Mouse (Mus musculus) liver, embryonic 14.5 days (tissue): Measurements from ENCODE around the gene Med13l. TPM values are rescaled to one million over a fixed set of nuclear protein-coding genes. Genes with fewer than 3 reads are reported as not detected.

ENCODE experiments used
- ATAC-seq: fragments of 200-750 bp; cut with Nextera tagmentation; 2 replicates; pipeline ENCODE4 v1.8.0; 2017; ENCODE audit warnings: moderate number of reproducible peaks, mild to moderate bottlenecking, moderate library complexity; ENCODE audit not compliant: insufficient read depth
- DNase-seq, 3 experiments: peaks; one replicate each; pipeline ENCODE4 v3.0.0-alpha.2; 2012 to 2013; ENCODE audit warnings: low read depth in 3 of 3, low spot score in 3 of 3
- H3K27ac ChIP-seq: fragments of 300-500 bp; sonication (generic); 2 replicates; pipeline ENCODE4 v1.5.1; 2014; ENCODE audit warnings: moderate library complexity, mild to moderate bottlenecking, control low read depth, inconsistent platforms
- H3K27me3 ChIP-seq: fragments of 300-500 bp; sonication (generic); 2 replicates; pipeline ENCODE4 v1.6.1; 2014; ENCODE audit warnings: mild to moderate bottlenecking, low read length, moderate library complexity; ENCODE audit not compliant: control insufficient read depth, insufficient read depth
- H3K36me3 ChIP-seq: fragments of 300-500 bp; sonication (generic); replicated peaks from 2 replicates; pipeline ENCODE4 v1.6.1; 2014; ENCODE audit warnings: low read depth; ENCODE audit not compliant: control insufficient read depth, insufficient read depth
- H3K4me1 ChIP-seq, 2 experiments: fragments of 200-500 bp in 1 of 2; fragments of 300-500 bp in 1 of 2; sonication (generic) in 1 of 2; replicated peaks; 2 replicates each; pipeline ENCODE4 v1.6.1; 2012 to 2014; ENCODE audit warnings: antibody characterized with exemption in 1 of 2, inconsistent platforms in 1 of 2, low read length in 1 of 2; ENCODE audit not compliant: control insufficient read depth in 2 of 2, insufficient read depth in 2 of 2
- H3K4me2 ChIP-seq: fragments of 300-500 bp; sonication (generic); 2 replicates; pipeline ENCODE4 v1.6.1; 2014; ENCODE audit warnings: low read depth, mild to moderate bottlenecking, control low read depth, moderate library complexity
- H3K4me3 ChIP-seq, 2 experiments: fragments of 200-500 bp in 1 of 2; fragments of 300-500 bp in 1 of 2; sonication (generic) in 1 of 2; 2 replicates each; pipeline ENCODE4 v1.5.1; 2012 to 2014; ENCODE audit warnings: low read depth in 2 of 2, low read length in 2 of 2, mild to moderate bottlenecking in 2 of 2, control low read depth in 1 of 2, inconsistent platforms in 1 of 2, moderate library complexity in 1 of 2; ENCODE audit not compliant: insufficient read depth in 1 of 2
- H3K9ac ChIP-seq: fragments of 300-500 bp; sonication (generic); replicated peaks from 2 replicates; pipeline ENCODE4 v1.6.1; 2014; ENCODE audit warnings: mild to moderate bottlenecking, control low read depth, moderate library complexity
- H3K9me3 ChIP-seq: fragments of 300-500 bp; sonication (generic); 2 replicates; pipeline ENCODE4 v1.6.1; 2016; ENCODE audit warnings: low read length, mixed read lengths; ENCODE audit not compliant: control insufficient read depth
- CTCF ChIP-seq: IDR thresholded peaks from 2 replicates; pipeline ENCODE4 v1.5.1; 2016; ENCODE audit warnings: antibody characterized with exemption, low read depth, control low read depth
- EP300 ChIP-seq: IDR thresholded peaks from 2 replicates; pipeline ENCODE4 v1.6.1; 2016; ENCODE audit warnings: antibody characterized with exemption, low read depth
- WGBS: fragments of 180-500 bp; shearing (Covaris S2); extraction: QIAGEN DNeasy Blood & Tissue Kit; methylation state at CpG from one replicate; pipeline ENCODE4 v1.1.7; 2014; ENCODE audit not compliant: insufficient replicate concordance; 5-methylcytosine and 5-hydroxymethylcytosine counted together
- polyA plus RNA-seq, 2 experiments: library from polyadenylated mRNA; depleted of rRNA in 1 of 2; stranded (reverse) in 1 of 2; unstranded in 1 of 2; fragments of >200 nt; fragmentation: Nextera tagmentation in 1 of 2; extraction: Ambion mirVana in 1 of 2; gene quantifications; 2 replicates each; pipeline versions ENCODE4 v1.2.1 to v1.2.3; 2012 to 2014

Med13l gene
- polyA plus RNA-seq, 2 experiments, result 6.4 to 9.9 TPM

- Histone ChIP-seq H3K27me3 (no peaks in the 10 kb centered on the region), H3K4me3 (no peak overlapping the region), H3K27ac (no peak overlapping the region), H3K9ac (no peak overlapping the region), H3K4me1 (peaks cover 2 to 10% of the 10 kb centered on the region in 2 experiments; a peak in 2 of 4 replicates), H3K4me2 (no peak overlapping the region), H3K36me3 (peaks cover 45% of the 10 kb centered on the region), H3K9me3 (no peaks in the 10 kb centered on the region)
- WGBS, result 66% methylated on average over 3 of the region's 3 CpGs
- no peak for ATAC-seq
- no peak for DNase-seq
- TF ChIP-seq EP300 (no peak), CTCF (no peak)
These were observed 162.0 kb downstream of the Med13l start for GRCm38 (mm10) chr5:118722456-118722855.

GRCm38 (mm10) chr5:118725425-118725824 is 164.9 kb downstream of the Med13l start:
- WGBS, result 82% methylated on average over 6 of the region's 6 CpGs
- no peak for TF ChIP-seq CTCF
- no peak for TF ChIP-seq EP300
- Histone ChIP-seq H3K27ac (no peak overlapping the region), H3K4me3 (no peak overlapping the region), H3K36me3 (peaks cover 75% of the 10 kb centered on the region), H3K4me1 (peaks cover 2 to 10% of the 10 kb centered on the region in 2 experiments; a peak in 2 of 4 replicates), H3K4me2 (peak overlapping the region; percentile 16; the same call in 1 of the 2 replicates), H3K27me3 (no peaks in the 10 kb centered on the region), H3K9ac (no peak overlapping the region), H3K9me3 (no peaks in the 10 kb centered on the region)
- ATAC-seq, result no peak
- no peak for DNase-seq

- Histone ChIP-seq H3K27ac (no peak overlapping the region), H3K36me3 (peaks cover 80% of the 10 kb centered on the region), H3K4me3 (no peak overlapping the region), H3K9me3 (no peaks in the 10 kb centered on the region), H3K4me1 (peaks cover 2 to 10% of the 10 kb centered on the region in 2 experiments; a peak in 2 of 4 replicates), H3K4me2 (no peak overlapping the region), H3K27me3 (no peaks in the 10 kb centered on the region), H3K9ac (no peak overlapping the region)
- ATAC-seq (peak; percentile 86), DNase-seq (peak; percentile 37 to 49 (median 44))
- WGBS, result 42% methylated on average over 10 of the region's 10 CpGs
- TF ChIP-seq CTCF (no peak), EP300 (peak; percentile 66)
These were observed 165.5 kb downstream of the Med13l start for GRCm38 (mm10) chr5:118725886-118726505.

DNA sequence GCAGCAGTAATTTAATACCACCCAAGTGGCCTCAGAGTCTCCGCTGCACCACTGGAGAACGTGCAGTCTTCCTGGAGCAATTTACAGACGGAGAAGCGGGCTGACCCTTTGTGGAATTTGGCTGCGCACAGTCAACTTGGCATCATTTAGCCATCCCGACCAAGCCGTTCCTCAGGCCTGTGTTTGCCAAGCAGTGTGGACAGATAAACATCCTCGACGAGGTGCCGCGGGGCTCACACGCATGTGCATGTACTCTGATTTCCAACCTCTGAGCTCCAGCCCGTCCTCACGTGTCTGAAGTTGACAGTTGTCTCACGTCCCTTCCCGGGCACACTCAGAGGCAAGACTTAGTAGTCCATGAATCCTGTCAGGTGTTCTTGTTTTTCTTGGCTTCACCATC is 166.9 kb downstream of the Med13l start:
- H3K27me3 ChIP-seq, result no peaks in the 10 kb centered on the region
- ATAC-seq (no peak), DNase-seq (no peak)
- H3K4me3 ChIP-seq, result no peak overlapping the region
- H3K4me2 ChIP-seq, result no peak overlapping the region
- no peak overlapping the region for H3K27ac ChIP-seq
- H3K36me3 ChIP-seq, result peaks cover 75% of the 10 kb centered on the region
- 91% methylated on average over 16 of the region's 16 CpGs for WGBS
- no peaks in the 10 kb centered on the region for H3K9me3 ChIP-seq
- H3K4me1 ChIP-seq, result peaks cover 2 to 10% of the 10 kb centered on the region in 2 experiments; a peak in 2 of 4 replicates
- no peak overlapping the region for H3K9ac ChIP-seq
- TF ChIP-seq EP300 (no peak), CTCF (no peak)

DNA sequence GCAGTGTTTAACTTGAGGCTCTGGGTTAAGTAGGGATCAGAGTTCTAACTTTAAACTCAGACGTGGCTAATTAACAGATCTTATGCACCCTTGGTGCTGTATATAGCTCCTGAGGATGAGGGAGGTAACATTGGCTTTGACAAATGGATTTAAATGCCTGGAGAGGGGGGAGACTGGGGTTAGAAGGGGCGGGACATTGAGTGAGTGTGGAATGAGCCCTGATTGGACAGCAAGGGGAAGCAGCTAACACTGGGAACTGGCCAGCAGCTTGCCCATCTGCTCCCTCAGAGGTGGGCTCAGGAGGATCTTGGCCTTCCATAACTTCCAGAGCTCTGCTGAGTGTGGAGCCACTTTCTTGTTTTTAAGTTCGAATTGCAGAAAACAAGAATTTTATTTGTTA is 171.7 kb downstream of the Med13l start:
- Histone ChIP-seq H3K4me2 (no peak overlapping the region), H3K27me3 (no peaks in the 10 kb centered on the region), H3K36me3 (peaks cover 84% of the 10 kb centered on the region), H3K4me1 (no peaks in the 10 kb centered on the region), H3K9me3 (no peaks in the 10 kb centered on the region), H3K4me3 (no peak overlapping the region), H3K27ac (no peak overlapping the region), H3K9ac (no peak overlapping the region)
- ATAC-seq, result no peak
- TF ChIP-seq EP300, result no peak
- no peak for DNase-seq
- 71% methylated on average over 3 of the region's 3 CpGs for whole genome bisulfite sequencing
